Mouse (Mus musculus): ENCODE data around the gene Pmf1. TPM values are rescaled to one million over a fixed set of nuclear protein-coding genes. Genes with fewer than 3 reads are reported as not detected.

Gene Pmf1
- 88.6 and 102 TPM in 2 replicates for polyA plus RNA-seq (2011; ENCODE audit: insufficient read depth, insufficient read length, low read depth, missing spikeins)

- Histone ChIP-seq H3K36me3 (ENCODE audit: control insufficient read depth, insufficient read depth, low read length, poor library complexity, severe bottlenecking) (no peaks in the 10 kb centered on the region), H3K27ac (ENCODE audit: insufficient read depth, low read length) (peak within 1 kb of the TSS; percentile 79), H3K4me1 (ENCODE audit: control insufficient read depth, insufficient read depth, low read length) (peaks cover 3% of the 10 kb centered on the region), H3K27me3 (ENCODE audit: control insufficient read depth, insufficient read depth, low read length, poor library complexity, severe bottlenecking) (no peaks in the 10 kb centered on the region), H3K4me3 (ENCODE audit: low read depth, low read length) (peak within 1 kb of the TSS; percentile 71), H3K9ac (ENCODE audit: low read depth, poor library complexity, severe bottlenecking) (peak within 1 kb of the TSS; percentile 70), H3K9me3 (replicated peaks; ENCODE audit: control insufficient read depth, insufficient read depth, low read length, poor library complexity, severe bottlenecking) (no peaks in the 10 kb centered on the region)
- TF ChIP-seq POLR2A (IDR thresholded peaks at IDR 0.05; ENCODE audit: insufficient read depth, low read length): peak; percentile 96
- no peak for TF ChIP-seq EP300 (IDR thresholded peaks at IDR 0.05; ENCODE audit: insufficient read depth, low read depth, low read length)
- no peak for TF ChIP-seq CTCF (IDR thresholded peaks at IDR 0.05; ENCODE audit: low read depth, low read length)
These were observed at the start of gene Pmf1 for GRCm38 (mm10) chr3:88409741-88410644. Gene Pmf1 (minus strand): TSS chr3:88410331.

GRCm38 (mm10) chr3:88458778-88459219 is 48.7 kb upstream of the Pmf1 start:
- H3K27me3 ChIP-seq (ENCODE audit: control insufficient read depth, insufficient read depth, low read length, poor library complexity, severe bottlenecking): no peaks in the 10 kb centered on the region
- H3K4me3 ChIP-seq (ENCODE audit: low read depth, low read length): no peak overlapping the region
- no peaks in the 10 kb centered on the region for H3K4me1 ChIP-seq (ENCODE audit: control insufficient read depth, insufficient read depth, low read length)

DNA sequence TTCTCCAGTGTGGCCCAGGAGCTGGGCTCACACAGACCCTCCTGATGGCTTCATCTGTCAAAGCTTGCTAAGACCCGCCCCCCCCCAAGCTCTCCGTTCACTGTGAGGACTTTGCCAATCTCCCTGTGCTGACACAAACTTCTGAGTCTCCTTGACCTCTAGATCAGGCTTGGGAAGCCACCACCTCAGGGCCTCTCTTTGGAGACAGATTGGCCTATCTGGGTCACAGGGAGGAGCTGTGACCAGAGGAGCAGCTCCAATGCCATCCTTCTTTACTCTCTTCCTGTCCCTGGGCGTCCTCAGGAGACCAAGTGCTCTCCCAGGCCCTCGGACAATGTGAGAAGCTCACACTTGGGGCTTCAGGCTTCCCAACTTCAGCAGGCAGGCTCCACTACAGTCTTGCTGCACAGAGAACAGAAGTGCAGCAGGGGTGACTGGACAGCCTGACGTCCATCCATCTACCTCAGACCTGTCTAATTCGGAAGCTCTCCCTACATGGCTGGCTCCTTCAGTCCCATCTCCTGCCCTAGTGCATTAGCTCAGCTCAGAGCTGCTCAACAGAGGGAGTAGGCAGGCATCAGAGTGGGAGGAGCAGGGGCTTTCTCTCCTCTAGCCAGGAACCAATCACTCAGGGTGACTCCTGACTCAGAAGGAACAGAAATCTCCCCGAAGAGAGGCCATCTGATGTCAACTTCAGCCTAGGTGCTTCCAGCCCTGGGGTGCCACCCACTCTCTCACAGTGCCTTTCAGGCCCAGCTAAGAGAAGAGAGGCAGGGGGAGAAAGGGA is 46.8 kb upstream of the Pmf1 start:
- Histone ChIP-seq H3K4me3 (ENCODE audit: low read depth, low read length) (no peak overlapping the region), H3K9me3 (replicated peaks; ENCODE audit: control insufficient read depth, insufficient read depth, low read length, poor library complexity, severe bottlenecking) (no peaks in the 10 kb centered on the region), H3K27ac (ENCODE audit: insufficient read depth, low read length) (no peak overlapping the region), H3K9ac (ENCODE audit: low read depth, poor library complexity, severe bottlenecking) (no peak overlapping the region), H3K36me3 (ENCODE audit: control insufficient read depth, insufficient read depth, low read length, poor library complexity, severe bottlenecking) (no peaks in the 10 kb centered on the region), H3K27me3 (ENCODE audit: control insufficient read depth, insufficient read depth, low read length, poor library complexity, severe bottlenecking) (no peaks in the 10 kb centered on the region), H3K4me1 (ENCODE audit: control insufficient read depth, insufficient read depth, low read length) (no peaks in the 10 kb centered on the region)
- TF ChIP-seq EP300 (IDR thresholded peaks at IDR 0.05; ENCODE audit: insufficient read depth, low read depth, low read length) (no peak), POLR2A (IDR thresholded peaks at IDR 0.05; ENCODE audit: insufficient read depth, low read length) (no peak), CTCF (IDR thresholded peaks at IDR 0.05; ENCODE audit: low read depth, low read length) (no peak)

More at GRCm38 (mm10) chr3:88458778-88459219, 48.7 kb upstream of the Pmf1 start:
- no peak overlapping the region for H3K27ac ChIP-seq (ENCODE audit: insufficient read depth, low read length)
- H3K9me3 ChIP-seq (replicated peaks; ENCODE audit: control insufficient read depth, insufficient read depth, low read length, poor library complexity, severe bottlenecking): no peaks in the 10 kb centered on the region
- H3K9ac ChIP-seq (ENCODE audit: low read depth, poor library complexity, severe bottlenecking): no peak overlapping the region
- no peaks in the 10 kb centered on the region for H3K36me3 ChIP-seq (ENCODE audit: control insufficient read depth, insufficient read depth, low read length, poor library complexity, severe bottlenecking)
- TF ChIP-seq EP300 (IDR thresholded peaks at IDR 0.05; ENCODE audit: insufficient read depth, low read depth, low read length) (no peak), CTCF (IDR thresholded peaks at IDR 0.05; ENCODE audit: low read depth, low read length) (no peak)

- Histone ChIP-seq H3K27me3 (ENCODE audit: control insufficient read depth, insufficient read depth, low read length, poor library complexity, severe bottlenecking) (no peaks in the 10 kb centered on the region), H3K9ac (ENCODE audit: low read depth, poor library complexity, severe bottlenecking) (no peak overlapping the region), H3K36me3 (ENCODE audit: control insufficient read depth, insufficient read depth, low read length, poor library complexity, severe bottlenecking) (no peaks in the 10 kb centered on the region), H3K9me3 (replicated peaks; ENCODE audit: control insufficient read depth, insufficient read depth, low read length, poor library complexity, severe bottlenecking) (no peaks in the 10 kb centered on the region), H3K4me3 (ENCODE audit: low read depth, low read length) (no peak overlapping the region), H3K27ac (ENCODE audit: insufficient read depth, low read length) (no peak overlapping the region), H3K4me1 (ENCODE audit: control insufficient read depth, insufficient read depth, low read length) (no peaks in the 10 kb centered on the region)
- TF ChIP-seq CTCF (IDR thresholded peaks at IDR 0.05; ENCODE audit: low read depth, low read length): no peak
- TF ChIP-seq EP300 (IDR thresholded peaks at IDR 0.05; ENCODE audit: insufficient read depth, low read depth, low read length): no peak
- no peak for TF ChIP-seq POLR2A (IDR thresholded peaks at IDR 0.05; ENCODE audit: insufficient read depth, low read length)
These were observed 46.2 kb upstream of the Pmf1 start for GRCm38 (mm10) chr3:88456313-88456712.

DNA sequence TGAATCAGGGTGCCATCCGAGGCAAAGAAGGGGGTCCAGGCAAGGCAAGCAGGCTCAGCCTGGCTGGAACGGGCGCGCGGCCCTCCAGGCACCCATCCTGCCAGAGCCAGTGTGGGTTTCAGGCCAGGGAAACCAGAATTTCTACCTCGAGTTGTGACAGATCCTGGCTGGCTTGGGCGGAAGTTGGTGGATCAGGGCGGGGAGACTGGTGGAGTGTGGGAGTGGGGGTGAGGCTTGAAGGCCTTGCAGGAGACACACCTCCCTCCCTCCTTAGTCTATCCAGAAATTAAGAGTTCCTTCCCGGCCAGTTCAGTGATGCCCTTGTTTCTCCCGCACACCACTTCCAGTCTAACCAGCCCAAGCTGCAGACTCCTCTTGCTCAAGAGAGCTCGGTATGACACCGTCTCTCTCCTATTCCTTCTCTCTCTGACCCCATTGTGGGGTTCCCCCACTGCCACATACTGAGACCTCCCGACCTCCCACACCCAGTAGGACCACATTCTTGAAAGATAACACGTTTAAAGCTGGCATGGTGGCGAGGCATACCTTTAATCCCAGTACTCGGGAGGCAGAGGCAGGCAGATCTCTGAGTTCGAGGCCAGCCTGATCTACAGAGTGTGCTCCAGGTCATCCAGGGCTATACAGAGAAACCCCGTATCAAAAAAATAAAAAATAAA is 45.6 kb upstream of the Pmf1 start:
- H3K27ac ChIP-seq (ENCODE audit: insufficient read depth, low read length): no peak overlapping the region
- H3K36me3 ChIP-seq (ENCODE audit: control insufficient read depth, insufficient read depth, low read length, poor library complexity, severe bottlenecking): no peaks in the 10 kb centered on the region
- H3K4me1 ChIP-seq (ENCODE audit: control insufficient read depth, insufficient read depth, low read length): no peaks in the 10 kb centered on the region
- H3K9me3 ChIP-seq (replicated peaks; ENCODE audit: control insufficient read depth, insufficient read depth, low read length, poor library complexity, severe bottlenecking): no peaks in the 10 kb centered on the region
- H3K27me3 ChIP-seq (ENCODE audit: control insufficient read depth, insufficient read depth, low read length, poor library complexity, severe bottlenecking): no peaks in the 10 kb centered on the region
- TF ChIP-seq POLR2A (IDR thresholded peaks at IDR 0.05; ENCODE audit: insufficient read depth, low read length) (no peak), EP300 (IDR thresholded peaks at IDR 0.05; ENCODE audit: insufficient read depth, low read depth, low read length) (no peak), CTCF (IDR thresholded peaks at IDR 0.05; ENCODE audit: low read depth, low read length) (no peak)
- peak overlapping the region; percentile 54 for H3K9ac ChIP-seq (ENCODE audit: low read depth, poor library complexity, severe bottlenecking)
- H3K4me3 ChIP-seq (ENCODE audit: low read depth, low read length): peak overlapping the region; percentile 36

All from ES-Bruce4 (cell line).